ENCODE assay signal across 8 mouse cellular contexts in genomic region chr6:126162351-126162758, GRCm38 (mm10). TPM values are rescaled to one million over a fixed set of nuclear protein-coding genes. Genes with fewer than 3 reads are reported as not detected.
DNase-seq lines count a peak whose midpoint lies in the region; ATAC-seq and TF ChIP-seq lines count a peak whose summit lies in the region.

No protein-coding gene starts in this region.

- H3K27ac ChIP-seq in embryonic facial prominence, embryonic 14.5 days (replicated peaks; ENCODE audit: low read depth, low read length) = peak overlapping the region; percentile 66
- peak overlapping the region; percentile 68 for H3K27ac ChIP-seq in hindbrain, embryonic 10.5 days
- peak overlapping the region; percentile 77 for H3K27ac ChIP-seq in limb, embryonic 13.5 days
- peak overlapping the region; percentile 62 for H3K27ac ChIP-seq in small intestine, adult 2 months (ENCODE audit: insufficient read depth, low read depth, low read length)

- no peak for TF ChIP-seq CTCF in small intestine, adult 2 months (IDR thresholded peaks at IDR 0.05; ENCODE audit: extremely low read depth, insufficient read length, insufficient replicate concordance, low read depth, low read length)

- peak overlapping the region; percentile 87 for H3K4me2 ChIP-seq in embryonic facial prominence, embryonic 14.5 days (ENCODE audit: low read depth, low read length)
- peak overlapping the region; percentile 86 for H3K4me2 ChIP-seq in limb, embryonic 13.5 days (replicated peaks)

- peak overlapping the region; percentile 71 for H3K9ac ChIP-seq in embryonic facial prominence, embryonic 14.5 days (ENCODE audit: low read depth, low read length)
- peak overlapping the region; percentile 75 for H3K9ac ChIP-seq in limb, embryonic 13.5 days

- 11% methylated on average over 10 of the region's 10 CpGs for WGBS in embryonic facial prominence, embryonic 14.5 days
- WGBS in hindbrain, embryonic 10.5 days = 8% methylated on average over 10 of the region's 10 CpGs
- 4% methylated on average over 10 of the region's 10 CpGs for WGBS in limb, embryonic 13.5 days
- WGBS in small intestine, adult 2 months = 6% methylated on average over 10 of the region's 10 CpGs

- H3K9me3 ChIP-seq in megakaryocyte, embryonic 14.5 days = peaks cover 3% of the 10 kb centered on the region; the same call in 1 of the 2 replicates
- H3K9me3 ChIP-seq in embryonic facial prominence, embryonic 14.5 days (ENCODE audit: control insufficient read depth, low read length) = no peaks in the 10 kb centered on the region
- H3K9me3 ChIP-seq in hindbrain, embryonic 10.5 days = no peaks in the 10 kb centered on the region
- H3K9me3 ChIP-seq in limb, embryonic 13.5 days = 0 out of 2 replicates have a peak, but pooled peaks cover 4% of the 10 kb centered on the region

- H3K4me3 ChIP-seq in megakaryocyte, embryonic 14.5 days (replicated peaks) = peak overlapping the region; percentile 64
- H3K4me3 ChIP-seq in embryonic facial prominence, embryonic 14.5 days (ENCODE audit: low read depth, low read length) = peak overlapping the region; percentile 59
- peak overlapping the region; percentile 57 for H3K4me3 ChIP-seq in hindbrain, embryonic 10.5 days
- H3K4me3 ChIP-seq in limb, embryonic 13.5 days = peak overlapping the region; percentile 62
- H3K4me3 ChIP-seq in small intestine, adult 2 months (ENCODE audit: low read depth, low read length) = peak overlapping the region; percentile 44

- TF ChIP-seq POLR2A in small intestine, adult 2 months (IDR thresholded peaks at IDR 0.05; ENCODE audit: low read depth, low read length) = no peak

- no peak for ATAC-seq in megakaryocyte, adult 5-6 weeks (ENCODE audit: poor library complexity, severe bottlenecking)
- peak; percentile 13; the same call in 1 of the 2 replicates for ATAC-seq in embryonic facial prominence, embryonic 14.5 days (ENCODE audit: low read depth)
- no peak for ATAC-seq in limb, embryonic 13.5 days (ENCODE audit: low FRiP score, low read depth)
- no peak for ATAC-seq in erythroid progenitor cell, adult 5-6 weeks (replicated peaks; ENCODE audit: low FRiP score, poor library complexity, severe bottlenecking)

- peaks cover 11% of the 10 kb centered on the region; the same call in 1 of the 2 replicates for H3K4me1 ChIP-seq in megakaryocyte, embryonic 14.5 days
- peaks cover 22% of the 10 kb centered on the region for H3K4me1 ChIP-seq in embryonic facial prominence, embryonic 14.5 days (ENCODE audit: control insufficient read depth, insufficient read depth, low read length)
- peaks cover 58% of the 10 kb centered on the region for H3K4me1 ChIP-seq in hindbrain, embryonic 10.5 days (replicated peaks)
- peaks cover 73% of the 10 kb centered on the region for H3K4me1 ChIP-seq in limb, embryonic 13.5 days
- H3K4me1 ChIP-seq in small intestine, adult 2 months (ENCODE audit: control insufficient read depth, insufficient read depth, insufficient read length, low read length) = no peaks in the 10 kb centered on the region

- H3K36me3 ChIP-seq in megakaryocyte, embryonic 14.5 days (replicated peaks; ENCODE audit: low read length) = no peaks in the 10 kb centered on the region
- H3K36me3 ChIP-seq in embryonic facial prominence, embryonic 14.5 days (ENCODE audit: control insufficient read depth, insufficient read depth, low read length) = no peaks in the 10 kb centered on the region
- no peaks in the 10 kb centered on the region for H3K36me3 ChIP-seq in hindbrain, embryonic 10.5 days
- H3K36me3 ChIP-seq in limb, embryonic 13.5 days = peaks cover 6% of the 10 kb centered on the region; the same call in 1 of the 2 replicates
- no peaks in the 10 kb centered on the region for H3K36me3 ChIP-seq in small intestine, adult 2 months (ENCODE audit: control insufficient read depth, insufficient read depth, low read length)

- H3K27me3 ChIP-seq in megakaryocyte, embryonic 14.5 days (replicated peaks) = peaks cover 82% of the 10 kb centered on the region
- no peaks in the 10 kb centered on the region for H3K27me3 ChIP-seq in embryonic facial prominence, embryonic 14.5 days (replicated peaks; ENCODE audit: control insufficient read depth, insufficient read depth, low read length)
- peaks cover 76% of the 10 kb centered on the region for H3K27me3 ChIP-seq in hindbrain, embryonic 10.5 days (ENCODE audit: insufficient read depth, poor library complexity, severe bottlenecking)
- no peaks in the 10 kb centered on the region for H3K27me3 ChIP-seq in limb, embryonic 13.5 days
- peaks cover 6% of the 10 kb centered on the region; the same call in 1 of the 2 replicates for H3K27me3 ChIP-seq in small intestine, adult 2 months (ENCODE audit: control insufficient read depth, insufficient read depth, low read length)

- peak; percentile 45 for DNase-seq in embryonic facial prominence, embryonic 14.5 days (ENCODE audit: low spot score)
- DNase-seq in hindbrain, embryonic 10.5 days (ENCODE audit: low spot score) = peak; percentile 48
- DNase-seq in thymus, postnatal 10 days (ENCODE audit: low spot score in 2 of 2) = no peak

RNA-seq across cellular contexts. Expression of gene Ntf3, which starts 4.4 kb away (rescaled TPM):
- 0.39 TPM in 1 of 2 replicates, not detected in the other for polyA plus RNA-seq in megakaryocyte, embryonic 14.5 days (2012; ENCODE audit: insufficient read depth, low replicate concordance)
- total RNA-seq in megakaryocyte, adult 5-6 weeks (2015) = not detected in 2 replicates
- total RNA-seq in megakaryocyte, adult 5-6 weeks (2017) = not detected in 2 replicates
- polyA plus RNA-seq in embryonic facial prominence, embryonic 14.5 days (2014; fragmentation: Nextera tagmentation; extraction: Ambion mirVana) = 10.9 and 12.4 TPM in 2 replicates
- polyA plus RNA-seq in hindbrain, embryonic 10.5 days (2016; fragmentation: Nextera tagmentation; extraction: Ambion mirVana) = 6.0 and 8.5 TPM in 2 replicates
- 23.3 and 26.2 TPM in 2 replicates for polyA plus RNA-seq in limb, embryonic 13.5 days (2015; fragmentation: Nextera tagmentation; extraction: Ambion mirVana)
- polyA plus RNA-seq in small intestine, adult 2 months (2012; rRNA removed) = 1.2 and 2.3 TPM in 2 replicates
- total RNA-seq in erythroid progenitor cell, adult 5-6 weeks (2015; ENCODE audit: low replicate concordance) = not detected in 2 replicates
- total RNA-seq in erythroid progenitor cell, adult 5-6 weeks (2017; ENCODE audit: low replicate concordance) = not detected in 2 replicates

Comparison
In these comparisons a context has a peak if more than half of its experiments do, and no peak if none do; other contexts are left out.
1. DNase-seq: peak in embryonic facial prominence, embryonic 14.5 days (single experiment) and hindbrain, embryonic 10.5 days (single experiment); none in thymus, postnatal 10 days (0 of 2).
2. Peak in every context shown above with its lines, with median percentiles within 50 percentile points of each other: H3K4me3 ChIP-seq and H3K27ac ChIP-seq.